Mouse (Mus musculus): Measurements from ENCODE around the gene Otub1. TPM values are rescaled to one million over a fixed set of nuclear protein-coding genes. Genes with fewer than 3 reads are reported as not detected.

Otub1 gene
- polyA plus RNA-seq (2015; fragmentation: Illumina TruSeq; extraction: RNeasy Lipid Tissue Mini Kit (QIAGEN cat#74804); ENCODE audit: insufficient read depth, low replicate concordance): 53.6 TPM

DNA sequence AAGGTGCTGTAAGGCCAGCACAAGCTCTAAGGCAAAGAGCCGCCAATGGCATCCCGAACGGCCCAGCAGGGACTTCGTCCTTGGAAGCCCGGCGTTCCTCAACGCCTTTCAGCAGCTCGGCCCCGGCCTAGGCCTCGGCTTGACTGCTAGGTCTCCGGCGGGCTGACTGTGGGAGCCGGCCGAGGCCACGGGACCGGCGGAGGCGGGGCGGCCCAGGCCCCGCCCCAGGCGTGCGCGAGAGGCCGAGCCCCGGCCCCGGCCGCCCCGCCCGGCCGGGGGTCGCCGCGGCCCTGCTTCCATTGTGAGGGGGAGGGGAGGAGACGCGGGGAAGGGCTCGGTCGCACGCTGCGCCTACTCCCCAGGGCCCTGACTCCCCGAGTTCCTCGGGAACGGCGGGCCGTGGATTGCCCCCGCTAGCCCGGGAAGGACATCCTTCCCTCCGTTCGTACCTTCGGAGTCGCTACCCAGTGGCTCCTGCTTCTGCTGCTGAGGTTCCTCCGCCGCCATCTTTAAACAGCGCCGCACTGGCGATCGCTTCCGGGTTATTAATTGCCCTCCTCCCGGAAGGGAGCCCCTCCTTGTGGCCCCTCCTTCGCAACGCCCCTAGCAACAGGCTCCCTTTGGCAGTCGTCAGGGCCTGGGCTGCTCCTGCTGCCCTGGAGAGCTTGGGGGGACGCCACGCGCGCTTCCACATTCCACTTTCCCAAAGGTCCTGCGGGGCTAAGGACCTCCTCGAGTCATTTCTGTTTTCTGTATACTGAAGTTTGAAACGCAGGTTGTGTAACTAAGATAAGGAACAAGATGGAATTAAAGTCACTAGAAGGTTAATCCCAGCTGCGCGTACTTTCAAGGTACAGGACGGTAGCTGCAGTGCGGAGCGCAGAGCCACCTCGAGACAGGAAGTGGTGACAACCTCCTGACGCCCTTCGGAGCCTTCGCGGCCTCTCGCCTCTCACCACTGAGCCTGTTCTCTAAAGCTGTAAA is at the start of gene Otub1:
Gene Otub1 (minus strand): TSS at position 564 of the 984 bp plus-strand sequence.

DNA sequence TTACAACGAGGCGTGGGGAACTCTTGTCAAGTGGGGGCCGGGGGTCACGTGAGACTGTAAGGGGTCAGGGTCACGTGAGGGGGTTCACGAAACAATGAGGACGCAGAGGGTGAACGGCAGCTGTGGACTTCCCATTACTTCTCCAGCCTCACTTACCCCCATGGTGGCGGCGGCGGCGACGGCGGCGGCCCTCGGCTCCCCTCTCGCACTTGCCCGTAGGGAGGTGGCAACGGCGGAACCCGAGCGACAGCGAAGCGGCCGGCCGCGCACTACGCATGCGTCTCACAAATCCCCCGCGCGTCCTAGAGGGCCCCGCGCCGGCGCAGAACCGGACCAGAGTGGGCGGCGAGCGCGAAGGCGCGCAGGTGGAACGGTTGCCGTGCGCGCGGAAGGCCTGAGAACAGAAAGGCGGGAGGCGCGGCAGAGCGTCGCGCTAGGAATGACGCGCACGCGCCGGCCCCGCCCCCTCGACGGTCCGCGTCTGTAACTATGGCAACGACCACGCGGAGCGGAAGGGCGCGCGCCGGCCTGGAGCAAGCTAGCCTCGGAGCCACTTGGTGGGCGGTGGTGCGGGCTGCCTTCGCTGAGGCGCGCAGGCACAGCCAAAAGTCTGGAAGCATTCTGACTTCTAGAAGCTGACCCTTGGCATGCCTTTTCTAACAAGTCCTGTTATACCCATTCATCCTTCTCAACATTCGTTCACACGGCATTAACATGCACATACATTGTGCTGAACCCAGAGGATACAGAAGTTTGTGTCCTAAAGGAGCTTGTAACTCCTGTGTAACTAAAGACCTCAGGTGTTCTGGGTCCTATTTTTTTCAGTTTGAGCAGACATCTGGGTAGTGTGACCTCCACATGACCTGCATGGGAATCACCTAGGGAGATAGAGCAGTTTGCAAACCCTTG is 34.9 kb upstream of the Otub1 start, which contains the start of gene Naa40:
Gene Naa40 (minus strand): TSS at position 402 of the 909 bp plus-strand sequence.

GRCm38 (mm10) chr19:7217162-7217925 is 11.2 kb upstream of the Otub1 start, which contains the start of gene Cox8a:
Gene Cox8a, minus strand, starts transcription at chr19:7217616.

Other genes starting within 250 kb of the Otub1 start
- 35.7 TPM for gene Ppp1r14b, start 231.3 kb downstream of the Otub1 start, polyA plus RNA-seq (2015; fragmentation: Illumina TruSeq; extraction: RNeasy Lipid Tissue Mini Kit (QIAGEN cat#74804); ENCODE audit: insufficient read depth, low replicate concordance)
- 12.9 TPM for gene Plcb3, start 229.8 kb downstream of the Otub1 start, polyA plus RNA-seq (2015; fragmentation: Illumina TruSeq; extraction: RNeasy Lipid Tissue Mini Kit (QIAGEN cat#74804); ENCODE audit: insufficient read depth, low replicate concordance)
- gene Fkbp2, start 225.8 kb downstream of the Otub1 start, polyA plus RNA-seq (2015; fragmentation: Illumina TruSeq; extraction: RNeasy Lipid Tissue Mini Kit (QIAGEN cat#74804); ENCODE audit: insufficient read depth, low replicate concordance): 45.8 TPM
- gene Vegfb, start 218.7 kb downstream of the Otub1 start, polyA plus RNA-seq (2015; fragmentation: Illumina TruSeq; extraction: RNeasy Lipid Tissue Mini Kit (QIAGEN cat#74804); ENCODE audit: insufficient read depth, low replicate concordance): 8.9 TPM
- gene Dnajc4, start 213.7 kb downstream of the Otub1 start, polyA plus RNA-seq (2015; fragmentation: Illumina TruSeq; extraction: RNeasy Lipid Tissue Mini Kit (QIAGEN cat#74804); ENCODE audit: insufficient read depth, low replicate concordance): 12.2 TPM
- 3.8 TPM for gene Nudt22, start 210.2 kb downstream of the Otub1 start, polyA plus RNA-seq (2015; fragmentation: Illumina TruSeq; extraction: RNeasy Lipid Tissue Mini Kit (QIAGEN cat#74804); ENCODE audit: insufficient read depth, low replicate concordance)
- gene Trpt1, start 210.2 kb downstream of the Otub1 start, polyA plus RNA-seq (2015; fragmentation: Illumina TruSeq; extraction: RNeasy Lipid Tissue Mini Kit (QIAGEN cat#74804); ENCODE audit: insufficient read depth, low replicate concordance): 2.5 TPM
- gene Fermt3, start 186.8 kb downstream of the Otub1 start, polyA plus RNA-seq (2015; fragmentation: Illumina TruSeq; extraction: RNeasy Lipid Tissue Mini Kit (QIAGEN cat#74804); ENCODE audit: insufficient read depth, low replicate concordance): 51.2 TPM
- 129 TPM for gene Stip1, start 166.3 kb downstream of the Otub1 start, polyA plus RNA-seq (2015; fragmentation: Illumina TruSeq; extraction: RNeasy Lipid Tissue Mini Kit (QIAGEN cat#74804); ENCODE audit: insufficient read depth, low replicate concordance)
- gene Macrod1, start 149.5 kb downstream of the Otub1 start, polyA plus RNA-seq (2015; fragmentation: Illumina TruSeq; extraction: RNeasy Lipid Tissue Mini Kit (QIAGEN cat#74804); ENCODE audit: insufficient read depth, low replicate concordance): 3.1 TPM
- 0.04 TPM for gene Flrt1, start 100.6 kb downstream of the Otub1 start, polyA plus RNA-seq (2015; fragmentation: Illumina TruSeq; extraction: RNeasy Lipid Tissue Mini Kit (QIAGEN cat#74804); ENCODE audit: insufficient read depth, low replicate concordance)
- 207 TPM for gene Cox8a, start 11.3 kb upstream of the Otub1 start, polyA plus RNA-seq (2015; fragmentation: Illumina TruSeq; extraction: RNeasy Lipid Tissue Mini Kit (QIAGEN cat#74804); ENCODE audit: insufficient read depth, low replicate concordance)
- gene Naa40, start 34.9 kb upstream of the Otub1 start, polyA plus RNA-seq (2015; fragmentation: Illumina TruSeq; extraction: RNeasy Lipid Tissue Mini Kit (QIAGEN cat#74804); ENCODE audit: insufficient read depth, low replicate concordance): 35.9 TPM
- gene Rcor2, start 61.0 kb upstream of the Otub1 start, polyA plus RNA-seq (2015; fragmentation: Illumina TruSeq; extraction: RNeasy Lipid Tissue Mini Kit (QIAGEN cat#74804); ENCODE audit: insufficient read depth, low replicate concordance): 0.52 TPM
- gene Mark2, start 135.5 kb upstream of the Otub1 start, polyA plus RNA-seq (2015; fragmentation: Illumina TruSeq; extraction: RNeasy Lipid Tissue Mini Kit (QIAGEN cat#74804); ENCODE audit: insufficient read depth, low replicate concordance): 81.6 TPM
- gene Spindoc, start 176.7 kb upstream of the Otub1 start, polyA plus RNA-seq (2015; fragmentation: Illumina TruSeq; extraction: RNeasy Lipid Tissue Mini Kit (QIAGEN cat#74804); ENCODE audit: insufficient read depth, low replicate concordance): 6.8 TPM
- gene 2700081O15Rik, start 211.3 kb upstream of the Otub1 start, polyA plus RNA-seq (2015; fragmentation: Illumina TruSeq; extraction: RNeasy Lipid Tissue Mini Kit (QIAGEN cat#74804); ENCODE audit: insufficient read depth, low replicate concordance): 7.2 TPM

Measured in spleen, adult 10 weeks (tissue).